Mouse (Mus musculus): ENCODE measurements at regions not wholly inside any gene's neighbourhood (a gene's known extent, or its start where the extent isn't known, plus 50 kb on each side); places are given as distances from the start of the nearest gene placed in this dataset.

DNA sequence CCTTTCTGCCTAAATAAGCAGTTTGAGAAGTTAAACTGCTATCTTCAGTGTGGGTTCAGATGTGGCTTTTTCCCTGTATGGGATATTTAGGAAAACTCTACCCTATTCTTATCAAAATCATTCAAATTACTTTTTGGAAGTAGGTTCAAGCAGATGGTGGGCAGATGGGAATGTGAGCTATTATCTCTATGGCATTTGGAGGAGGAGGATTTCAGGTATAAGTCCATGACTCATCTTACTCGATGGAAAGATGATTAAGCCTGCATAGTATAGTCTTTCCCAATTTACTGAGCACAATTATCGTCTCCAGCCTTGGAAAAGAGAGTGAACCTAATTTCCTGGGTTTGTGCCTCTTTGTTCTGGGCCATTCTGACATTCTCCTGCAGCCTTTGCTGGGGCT is 1413.2 kb downstream of the D3Ertd751e start:
- no peak for DNase-seq (ENCODE audit: extremely low read depth, low read depth)

GRCm38 (mm10) chr3:43160530-43160929 is 1418.1 kb downstream of the D3Ertd751e start:
- DNase-seq (ENCODE audit: extremely low read depth, low read depth), result no peak

- DNase-seq (ENCODE audit: extremely low read depth, low read depth), result no peak
Measured at GRCm38 (mm10) chr3:43182785-43183184, 1440.4 kb downstream of the D3Ertd751e start.

DNA sequence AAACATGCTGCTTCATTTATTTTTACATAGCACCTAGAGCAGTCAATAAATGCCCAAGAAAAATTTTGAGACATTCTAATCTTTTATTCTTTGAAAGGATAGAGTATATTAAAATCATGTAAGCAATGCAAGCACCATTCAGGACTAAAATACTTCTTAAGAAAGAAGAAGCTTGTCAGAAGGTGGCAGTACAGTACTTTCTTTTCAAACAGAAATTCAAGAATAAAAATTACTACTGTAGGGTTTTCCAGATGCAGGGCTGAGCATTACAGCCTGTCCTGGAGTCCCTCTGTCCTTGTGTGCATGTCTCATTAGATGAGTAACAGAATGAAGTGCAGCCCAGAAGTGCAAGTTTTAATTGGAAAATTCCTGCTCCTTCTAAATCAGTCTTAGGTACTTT is 1457.5 kb downstream of the D3Ertd751e start:
- no peak for DNase-seq (ENCODE audit: extremely low read depth, low read depth)

- no peak for DNase-seq (ENCODE audit: extremely low read depth, low read depth)
Measured at GRCm38 (mm10) chr3:43209646-43210045, 1467.2 kb downstream of the D3Ertd751e start.

DNA sequence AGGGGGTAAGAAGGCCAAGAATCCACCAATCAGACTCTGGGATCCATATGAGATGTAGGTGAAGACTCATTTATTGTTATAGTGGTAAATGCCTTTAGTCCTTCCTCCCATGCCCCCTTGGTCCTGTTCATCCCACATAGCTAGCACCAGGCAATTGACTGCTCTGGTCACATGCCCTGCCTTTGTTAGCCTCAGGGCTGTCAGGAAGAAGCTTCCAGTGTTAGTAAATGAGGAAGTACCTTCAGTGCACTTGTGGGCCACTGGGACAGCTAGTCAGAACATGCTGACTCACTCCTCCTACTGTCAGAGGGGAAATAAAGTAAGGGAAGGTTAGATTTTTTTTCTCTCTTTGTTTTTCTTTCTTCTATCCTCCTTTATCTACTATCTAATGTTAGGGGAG is 1476.3 kb downstream of the D3Ertd751e start:
- peak; percentile 74 for DNase-seq (ENCODE audit: extremely low read depth, low read depth)

GRCm38 (mm10) chr3:43246639-43247038 is 1504.2 kb downstream of the D3Ertd751e start:
- no peak for DNase-seq (ENCODE audit: extremely low read depth, low read depth)
